Mouse (Mus musculus) erythroblast, adult 5-6 weeks (primary cell): ENCODE results near the gene Tmem30a. TPM values are rescaled to one million over a fixed set of nuclear protein-coding genes. Genes with fewer than 3 reads are reported as not detected.

Experiments used
- ATAC-seq: replicated peaks from 2 replicates; pipeline ENCODE4 v1.8.0; 2016; ENCODE audit warnings: moderate number of reproducible peaks, mild to moderate bottlenecking, moderate TSS enrichment, inconsistent platforms; ENCODE audit not compliant: poor library complexity, low FRiP score, severe bottlenecking
- total RNA-seq, 2 experiments: library from RNA; stranded (forward) in 1 of 2; stranded (reverse) in 1 of 2; fragments of 150-400 nt in 1 of 2; fragments of 200-764, 138-1000 nt in 1 of 2; gene quantifications; 2 replicates each; pipeline versions ENCODE4 v1.2.3 to v1.2.4; 2015 to 2017; ENCODE audit warnings: low replicate concordance in 2 of 2

Gene Tmem30a
- total RNA-seq, 2 experiments from 2014 or later = 34.6 to 44.6 TPM

DNA sequence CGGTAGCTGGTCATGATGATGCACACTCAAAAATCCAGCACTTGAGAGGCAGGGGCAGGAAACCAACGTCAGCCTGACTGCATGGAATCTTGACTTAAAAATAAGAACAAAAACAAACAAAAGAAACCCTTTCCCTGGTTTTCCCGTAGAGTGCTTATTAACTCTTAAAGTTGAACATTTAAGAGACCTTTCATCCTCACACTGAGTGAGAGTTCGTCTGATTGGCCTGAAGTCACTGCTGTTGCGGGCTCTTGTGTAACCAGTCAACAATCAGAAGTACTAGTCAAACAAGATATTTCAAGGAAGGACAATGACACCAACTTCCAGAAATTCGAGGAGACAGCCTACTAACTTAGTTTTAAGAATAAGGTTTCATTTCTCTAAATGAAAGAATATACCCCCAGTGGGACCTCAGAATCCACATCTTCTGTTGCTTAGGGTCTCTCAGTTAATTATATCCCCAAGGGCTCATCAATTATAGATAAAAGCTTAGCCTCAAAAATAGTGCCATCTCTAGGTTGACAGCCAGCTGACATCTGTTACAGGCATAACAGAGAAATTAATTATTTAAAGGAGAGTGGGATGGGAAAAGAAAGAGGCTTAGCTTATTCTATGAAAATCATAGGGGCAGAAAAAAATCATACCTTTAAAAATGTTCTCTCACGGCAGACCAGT lies 3.3 kb upstream of the Tmem30a start:
- ATAC-seq = no peak

DNA sequence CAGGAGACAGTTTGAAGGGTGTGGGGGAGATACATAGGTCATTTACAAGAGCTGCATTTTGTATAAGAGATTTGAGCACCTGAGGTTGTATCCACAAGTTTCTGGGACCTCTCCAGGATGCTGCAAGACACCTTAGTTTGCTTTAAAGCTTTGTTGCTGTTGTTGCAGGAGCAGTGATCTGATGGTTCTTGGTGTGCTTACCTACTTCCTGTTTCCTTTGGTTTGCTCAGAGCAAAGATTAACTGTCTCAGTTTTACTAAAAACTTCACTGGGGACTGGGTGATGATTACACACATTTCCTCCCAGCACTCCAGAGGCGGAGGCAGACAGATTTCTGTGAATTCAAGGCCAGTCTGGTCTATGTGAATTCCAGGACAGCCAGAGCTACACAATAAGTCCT lies 1.8 kb upstream of the Tmem30a start:
- ATAC-seq = no peak

DNA sequence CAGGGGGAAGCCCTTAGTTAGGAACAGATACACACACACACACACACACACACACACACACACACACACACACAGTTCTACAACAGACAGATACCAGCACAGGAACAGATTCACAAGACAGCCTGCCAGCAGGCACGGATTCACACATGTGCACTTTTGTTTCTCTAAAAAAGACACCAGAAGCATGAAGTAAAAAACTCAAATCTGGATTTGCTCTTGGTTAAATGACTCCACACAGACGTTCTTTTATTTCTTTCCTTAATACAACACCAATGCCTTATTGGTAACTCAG lies 7.6 kb downstream of the Tmem30a start:
- ATAC-seq = no peak

GRCm38 (mm10) chr9:79784934-79785793 lies 8.1 kb downstream of the Tmem30a start:
- ATAC-seq = no peak

DNA sequence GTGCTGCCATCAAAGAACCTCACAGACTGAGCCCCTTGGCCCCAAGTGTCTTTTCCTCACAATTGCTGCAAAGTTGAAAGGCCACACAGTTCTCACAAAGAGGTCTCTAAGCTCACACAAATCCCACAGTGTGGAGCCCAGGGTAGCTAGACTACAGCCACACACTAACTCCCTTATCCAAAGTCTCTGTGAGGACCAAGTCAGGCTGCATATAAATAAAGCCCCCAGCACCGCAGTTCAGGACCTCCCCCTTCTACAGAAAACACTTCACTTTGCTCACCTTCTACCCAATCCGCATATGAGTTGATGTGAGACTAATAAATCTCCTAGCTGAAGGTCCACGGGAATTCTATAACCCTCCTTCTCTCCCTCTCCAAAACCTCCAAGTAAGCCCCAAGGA lies 8.9 kb downstream of the Tmem30a start:
- ATAC-seq = no peak

- ATAC-seq = peak; percentile 52; the same call in 1 of the 2 replicates
Observed at GRCm38 (mm10) chr9:79779354-79779753, 14.0 kb downstream of the Tmem30a start.

DNA sequence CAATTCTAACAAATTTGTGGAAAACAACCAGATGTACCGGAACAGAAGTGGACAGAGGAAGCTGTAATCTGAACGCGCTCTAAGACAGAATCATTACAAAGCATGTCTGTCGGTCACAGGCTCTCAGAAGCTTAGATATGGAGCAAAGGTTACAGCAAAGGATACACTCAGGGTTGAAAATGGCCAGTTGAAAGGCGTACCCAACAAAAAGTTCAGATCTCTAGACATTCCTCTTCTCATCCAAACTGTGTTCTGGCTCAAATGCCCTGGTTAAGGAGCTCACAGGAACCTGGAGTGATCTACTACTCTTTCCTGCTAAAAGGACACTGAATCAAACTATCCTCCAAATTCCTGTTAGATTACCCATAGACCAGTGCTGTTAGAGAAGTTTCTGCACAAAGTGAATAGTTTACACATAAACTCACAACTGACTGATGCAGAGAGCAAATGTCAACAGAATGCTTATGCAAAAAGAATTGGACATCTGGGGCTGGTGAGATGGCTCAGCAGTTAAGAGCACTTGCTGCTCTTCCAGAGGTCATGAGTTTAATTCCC lies 26.2 kb downstream of the Tmem30a start:
- ATAC-seq = no peak

GRCm38 (mm10) chr9:79765329-79765728 lies 28.0 kb downstream of the Tmem30a start:
- no peak for ATAC-seq

GRCm38 (mm10) chr9:79762519-79762918 lies 30.8 kb downstream of the Tmem30a start:
- ATAC-seq = no peak

GRCm38 (mm10) chr9:79760076-79760475 lies 33.2 kb downstream of the Tmem30a start:
- ATAC-seq = peak; percentile 26

- ATAC-seq = peak; percentile 100
Observed at GRCm38 (mm10) chr9:79759385-79760005, 33.8 kb downstream of the Tmem30a start, which contains the start of gene Cox7a2. Gene Cox7a2, minus strand, starts transcription at chr9:79759878.

GRCm38 (mm10) chr9:79755311-79755710 lies 38.0 kb downstream of the Tmem30a start:
- no peak for ATAC-seq

DNA sequence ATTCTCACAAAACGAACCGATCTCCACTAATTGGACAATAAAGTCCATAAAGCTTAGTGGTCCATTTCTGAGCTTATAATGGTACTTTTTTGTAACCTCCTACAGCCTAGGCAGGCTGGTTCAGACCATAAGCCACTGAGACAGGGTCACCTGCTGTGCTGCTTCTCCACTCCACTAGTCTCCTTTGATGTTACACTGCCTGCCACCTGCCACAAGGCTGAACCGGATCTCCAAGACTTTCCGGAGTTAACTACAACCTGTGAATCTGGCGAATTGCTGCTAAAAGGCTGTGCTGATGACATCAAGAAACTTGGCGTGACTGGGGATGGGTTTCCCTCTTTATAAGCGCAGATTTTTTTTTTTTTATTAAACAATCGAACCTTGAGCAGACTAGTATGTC lies 41.5 kb downstream of the Tmem30a start:
- no peak for ATAC-seq

DNA sequence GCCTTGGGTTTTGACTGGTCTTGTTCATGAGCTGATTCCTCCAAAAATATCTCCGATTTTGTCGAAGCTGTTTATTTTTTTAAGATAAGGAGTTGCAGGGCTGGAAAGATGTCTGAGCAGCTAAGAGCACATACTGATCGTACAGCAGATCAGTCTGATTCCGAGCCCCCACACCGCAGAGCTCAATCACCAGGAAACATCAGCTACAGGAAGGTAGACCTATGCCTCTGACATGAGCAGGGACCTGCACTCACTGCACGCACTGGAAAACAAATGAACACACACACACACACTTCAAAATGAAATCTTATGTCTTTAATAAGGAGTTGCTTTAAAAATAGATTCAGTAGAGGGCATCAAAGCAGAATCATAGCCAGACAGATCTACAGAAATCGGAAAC lies 42.6 kb downstream of the Tmem30a start:
- ATAC-seq = no peak

DNA sequence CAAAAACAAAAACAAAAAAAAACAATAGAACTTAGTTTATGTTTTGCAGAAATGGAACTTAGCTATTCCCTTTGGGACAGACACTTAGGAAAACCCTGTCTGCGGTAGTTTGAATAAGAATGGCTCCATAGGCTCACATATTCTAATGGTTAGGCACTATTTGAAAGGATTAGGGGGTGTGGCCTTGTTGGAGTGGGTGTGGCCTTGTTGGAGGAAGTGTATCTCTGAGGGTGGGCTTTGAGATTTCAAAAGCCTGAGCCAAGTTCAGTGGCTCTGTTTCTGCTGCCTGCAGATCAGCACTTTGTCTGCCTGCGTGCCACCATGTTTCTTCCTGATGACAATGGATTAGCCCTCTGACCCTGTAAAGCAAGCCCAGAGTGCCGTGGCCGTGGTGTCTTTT lies 48.3 kb downstream of the Tmem30a start:
- no peak for ATAC-seq

DNA sequence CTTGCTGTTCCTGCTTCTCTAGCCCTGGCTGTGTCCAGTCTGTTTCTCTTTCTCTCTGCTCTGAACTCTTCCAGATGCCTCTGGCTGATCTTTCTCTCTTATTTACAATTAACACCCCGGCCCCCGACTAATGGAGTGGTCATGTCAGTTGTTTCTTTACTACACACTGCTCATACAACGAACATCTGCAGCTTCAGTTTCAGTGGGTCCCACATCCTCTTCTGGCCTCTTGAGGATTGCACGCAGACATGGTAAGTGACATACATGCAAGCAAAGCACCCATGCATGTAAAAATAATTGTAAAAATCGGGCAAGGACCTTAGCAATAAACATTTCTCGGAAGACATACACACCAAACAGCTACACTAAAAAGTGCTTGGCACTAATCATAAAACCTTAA lies 57.7 kb downstream of the Tmem30a start:
- no peak for ATAC-seq

GRCm38 (mm10) chr9:79730301-79730700 lies 63.0 kb downstream of the Tmem30a start:
- no peak for ATAC-seq

GRCm38 (mm10) chr9:79723090-79723489 lies 70.2 kb downstream of the Tmem30a start:
- ATAC-seq = no peak

DNA sequence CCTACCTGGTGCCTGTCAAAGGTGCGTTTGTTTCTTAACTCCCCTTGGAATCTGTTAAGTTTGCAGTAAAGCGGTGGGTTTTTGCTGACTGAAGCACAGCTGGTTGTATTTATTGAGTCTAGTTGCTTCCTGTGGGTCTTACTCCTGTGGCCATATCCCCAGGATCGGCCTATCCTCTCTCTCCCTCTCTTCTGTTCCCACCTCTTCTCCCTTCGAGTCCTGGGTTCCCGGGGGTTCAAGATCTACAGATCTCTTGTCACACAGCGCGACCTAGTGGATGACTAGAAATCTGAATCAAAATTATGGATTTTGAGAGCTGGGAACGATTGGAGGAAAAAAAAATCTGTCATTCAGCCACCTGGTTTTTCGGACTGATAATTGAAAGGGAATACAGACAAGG lies 72.3 kb downstream of the Tmem30a start:
- no peak for ATAC-seq

DNA sequence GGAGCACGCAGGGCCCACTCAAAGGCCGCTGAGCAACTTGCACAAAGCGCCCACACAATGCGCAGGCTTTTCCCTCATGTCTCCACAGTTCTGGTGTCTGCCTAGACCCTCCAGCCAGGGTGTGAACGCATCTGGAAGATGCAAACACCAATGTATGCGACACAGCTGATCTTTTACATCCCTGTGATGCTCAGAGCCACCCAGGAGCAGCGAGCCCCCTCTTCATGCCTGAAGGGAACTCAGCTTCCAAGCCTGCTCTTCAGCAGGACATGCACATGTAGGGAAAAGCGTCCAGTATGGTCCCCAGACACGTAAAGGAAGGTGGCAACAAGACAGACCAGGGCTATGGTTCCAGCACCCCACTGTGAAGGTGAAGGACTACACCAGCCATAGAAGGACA lies 73.2 kb downstream of the Tmem30a start:
- no peak for ATAC-seq

- ATAC-seq = no peak
Observed at GRCm38 (mm10) chr9:79719451-79719850, 73.9 kb downstream of the Tmem30a start.
